Mouse (Mus musculus): ENCODE results near the gene Zbp1.

DNA sequence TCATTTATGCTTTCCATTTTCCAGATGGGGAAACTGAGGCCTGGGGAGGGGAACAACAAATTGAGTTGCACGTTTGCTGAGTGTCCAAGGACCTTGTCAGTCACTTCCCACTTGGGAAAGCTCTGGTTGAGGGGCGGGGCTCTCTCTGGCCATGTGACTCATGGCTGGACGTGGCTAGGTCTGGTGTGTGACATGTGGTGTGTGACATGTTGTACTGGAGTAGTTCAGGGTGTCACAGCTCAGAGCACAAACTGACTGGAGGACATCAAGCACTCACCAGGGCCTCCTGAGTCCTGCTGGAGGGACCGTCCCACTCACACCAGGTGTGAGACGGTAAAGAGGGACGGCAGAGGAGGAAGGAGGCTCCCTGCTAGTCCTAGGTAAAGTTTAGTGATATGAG lies 33.4 kb downstream of the Zbp1 start:
- TF ChIP-seq CTCF (IDR thresholded peaks at IDR 0.05; ENCODE audit: low read depth) (no peak), EP300 (IDR thresholded peaks at IDR 0.05; ENCODE audit: low read depth) (no peak)

All from liver, postnatal 0 days (tissue).